Mouse (Mus musculus) heart, adult 2 months (tissue): ENCODE results near the gene Akap2.

ENCODE experiments used
- CTCF ChIP-seq: fragments of 200-600 bp; IDR thresholded peaks from 2 replicates; pipeline ENCODE4 v1.8.1; 2022; ENCODE audit warnings: antibody characterized with exemption, mild to moderate bottlenecking, moderate library complexity
- POLR2A ChIP-seq: fragments of 200-500 bp; IDR thresholded peaks from 2 replicates; pipeline ENCODE4 v1.6.1; 2011; ENCODE audit warnings: mild to moderate bottlenecking, low read depth, low read length, control low read depth; ENCODE audit not compliant: insufficient read depth

DNA sequence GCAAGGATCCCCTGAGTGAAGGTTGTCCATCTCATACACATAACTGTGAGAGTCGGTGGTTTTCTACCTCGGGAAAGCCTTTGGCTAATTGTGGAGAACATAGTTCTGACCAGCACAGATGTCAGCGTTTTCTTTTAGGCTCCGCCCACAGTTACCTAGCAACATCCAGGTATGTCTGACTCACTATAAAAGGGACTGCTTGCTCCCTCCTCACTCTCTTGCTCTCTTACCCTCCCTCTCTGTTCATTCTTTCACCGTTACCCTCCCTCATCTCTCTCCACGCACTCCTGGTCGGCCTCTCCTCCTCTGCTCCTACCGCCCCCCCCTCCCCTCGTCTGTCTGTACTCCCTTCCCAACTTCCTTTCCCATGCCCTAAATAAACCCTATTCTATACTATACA lies 187.2 kb downstream of the Akap2 start:
- TF ChIP-seq CTCF, result no peak
- no peak for TF ChIP-seq POLR2A
